Mouse (Mus musculus): ENCODE results near the gene Klk5.

Klk5 gene

DNA sequence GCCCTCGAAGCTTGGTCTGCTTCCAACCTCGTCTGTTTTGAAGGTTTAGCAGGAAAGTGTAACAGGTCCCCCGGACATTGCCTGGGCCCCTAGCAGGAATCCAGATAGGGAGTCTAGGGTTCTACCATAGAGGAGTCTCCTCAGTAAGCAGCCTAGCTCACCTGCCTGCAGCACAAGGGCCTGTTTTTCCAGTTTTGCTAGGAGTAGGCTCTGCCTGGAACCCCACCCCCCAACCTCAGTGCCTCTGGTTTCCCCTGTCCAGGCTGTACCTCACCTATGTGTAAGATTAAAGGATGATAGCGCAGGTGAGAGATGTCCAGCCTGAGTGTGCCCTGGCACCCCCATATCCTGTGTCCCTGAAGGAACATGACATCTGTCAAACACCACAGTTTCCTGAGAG, 34.7 kb downstream of the Klk5 start:
- no peak for DNase-seq (ENCODE audit: low spot score in 2 of 2)

DNA sequence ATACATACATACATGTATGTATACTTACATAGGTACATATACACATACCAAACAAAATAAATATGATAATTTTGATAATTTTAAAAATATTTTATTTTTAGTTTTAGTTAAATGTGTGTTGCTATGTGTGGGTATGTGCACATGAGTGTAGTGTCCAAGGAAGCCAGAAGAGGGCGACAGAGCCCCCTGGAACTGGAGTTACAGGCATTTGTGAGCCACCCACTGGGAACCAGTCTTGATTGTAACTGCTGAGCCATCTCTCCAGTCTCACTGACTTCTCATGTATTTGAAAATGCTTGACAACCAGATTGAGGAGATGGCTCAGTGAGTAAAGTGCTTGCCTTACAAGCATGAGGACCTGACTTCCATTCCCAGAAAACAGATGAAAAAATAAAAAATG, 36.5 kb downstream of the Klk5 start:
- no peak for DNase-seq (ENCODE audit: low spot score in 2 of 2)

DNA sequence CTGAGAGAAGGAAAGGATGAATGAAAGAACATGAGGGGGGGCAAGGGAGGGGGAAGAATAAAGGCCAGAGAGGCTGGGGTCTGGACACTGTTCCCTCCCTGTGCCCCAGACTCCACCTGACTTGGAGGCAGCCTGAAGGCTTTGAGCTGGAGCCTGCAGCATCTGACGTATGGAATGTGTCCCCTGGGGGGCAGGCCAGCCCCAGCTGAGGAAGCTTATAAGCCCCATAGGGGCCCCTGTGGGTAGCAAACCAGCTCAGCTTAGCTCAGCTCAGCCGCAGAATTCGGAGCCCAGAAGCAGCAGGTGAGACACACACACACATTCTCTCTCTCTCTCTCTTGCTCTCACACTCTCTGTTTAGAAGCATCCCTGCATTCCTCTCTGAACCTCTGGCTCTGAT, 39.1 kb downstream of the Klk5 start, which contains the start of gene Klk4:
Gene Klk4, plus strand, starts transcription at position 249 of the 400 bp plus-strand sequence.
- no peak for DNase-seq (ENCODE audit: low spot score in 2 of 2)

DNA sequence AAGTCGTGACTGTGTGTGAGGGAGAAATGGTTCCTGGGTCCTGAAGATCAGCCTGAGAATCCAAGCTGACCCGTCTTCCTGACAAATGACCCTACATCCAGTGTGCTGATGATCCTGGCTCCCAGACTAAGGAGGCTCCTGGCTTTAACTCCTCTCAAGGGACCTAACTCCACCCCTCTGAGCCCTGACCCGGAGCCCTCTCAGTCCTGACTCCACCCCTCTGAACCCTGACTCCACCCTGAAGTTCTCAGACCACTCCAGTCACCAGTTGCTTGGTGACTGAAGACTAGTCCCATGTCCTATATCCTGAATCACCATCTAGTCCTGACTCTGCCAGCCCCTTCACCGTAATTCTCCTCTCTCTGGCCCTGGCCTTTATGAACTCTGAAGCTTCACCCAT, 40.6 kb downstream of the Klk5 start:
- no peak for DNase-seq (ENCODE audit: low spot score in 2 of 2)

DNA sequence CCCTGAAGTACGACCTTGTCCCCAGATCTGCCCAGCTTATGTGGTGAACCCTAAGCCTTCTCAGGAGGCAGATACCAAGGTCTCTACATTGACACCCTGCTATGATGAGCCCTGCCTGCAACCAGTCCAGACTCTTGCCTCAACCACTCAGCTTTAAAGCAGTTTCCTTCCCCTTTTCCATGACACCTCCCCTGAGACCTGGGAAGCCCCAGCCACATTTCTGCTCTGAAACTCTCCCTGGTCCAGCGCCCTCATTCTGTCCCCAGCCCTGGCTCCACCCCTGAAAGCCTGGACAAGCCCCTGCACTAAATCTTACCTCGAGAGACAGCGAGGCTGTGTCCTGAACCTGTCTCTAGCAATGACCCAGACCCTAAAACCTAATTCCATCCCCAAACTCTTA, 41.0 kb downstream of the Klk5 start:
- DNase-seq (ENCODE audit: low spot score in 2 of 2): no peak

DNA sequence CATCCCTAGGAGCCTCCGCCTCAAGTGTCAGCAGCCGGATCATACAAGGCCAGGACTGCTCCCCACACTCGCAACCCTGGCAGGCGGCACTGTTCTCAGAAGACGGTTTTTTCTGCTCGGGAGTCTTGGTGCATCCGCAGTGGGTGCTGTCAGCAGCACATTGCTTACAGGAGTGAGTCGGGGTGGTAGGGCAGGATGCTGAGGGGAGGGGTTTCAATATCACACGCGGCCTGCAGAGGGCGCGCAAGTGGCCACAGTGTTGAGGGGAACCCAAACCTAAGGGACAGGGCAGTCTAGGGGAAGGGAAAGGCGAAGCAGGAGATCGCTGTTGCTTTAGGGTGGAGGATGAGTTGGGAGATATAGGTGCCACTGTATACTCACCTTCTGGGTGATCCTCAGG, 41.8 kb downstream of the Klk5 start:
- peak; percentile 11 to 30 for DNase-seq (ENCODE audit: low spot score in 2 of 2)

DNA sequence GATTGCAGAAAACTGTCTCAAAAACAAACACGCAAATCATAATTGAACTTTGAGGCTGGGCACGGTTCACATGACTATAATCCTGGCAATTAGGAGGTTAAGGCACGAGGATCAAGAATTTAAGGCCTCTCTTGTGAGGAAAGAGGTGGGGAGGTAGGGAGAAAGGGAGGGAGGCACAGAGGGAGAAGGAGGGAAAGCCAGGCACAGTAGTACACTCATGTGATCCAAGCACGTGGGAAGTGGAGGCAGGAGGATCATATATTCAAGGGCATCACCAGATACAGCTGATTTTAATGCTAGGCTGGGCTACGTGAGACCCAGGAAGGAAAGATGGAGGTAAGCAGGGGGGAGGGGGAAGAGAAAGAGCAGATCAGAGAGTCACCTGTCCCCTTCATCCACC, 49.6 kb downstream of the Klk5 start:
- no peak for DNase-seq (ENCODE audit: low spot score in 2 of 2)

DNA sequence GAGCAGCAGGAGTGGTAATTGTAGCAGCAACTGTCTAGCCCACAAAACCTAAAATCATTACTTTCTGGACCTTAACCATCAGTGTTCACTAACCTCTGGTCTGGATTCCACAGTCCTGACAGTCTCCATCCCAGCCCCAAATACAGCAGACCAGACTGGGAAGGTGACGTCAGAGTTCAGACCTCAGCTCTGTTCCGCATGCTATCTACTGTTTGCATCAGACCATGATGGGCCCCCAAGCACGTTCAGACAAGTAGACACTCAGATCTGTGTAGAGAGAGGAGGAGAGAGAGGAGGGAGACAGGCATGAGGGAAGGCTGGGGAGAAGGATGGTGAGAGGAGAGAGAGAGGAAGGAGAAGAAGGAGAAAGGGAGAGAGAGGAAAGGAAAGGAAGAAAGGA, 50.0 kb downstream of the Klk5 start:
- no peak for DNase-seq (ENCODE audit: low spot score in 2 of 2)

DNA sequence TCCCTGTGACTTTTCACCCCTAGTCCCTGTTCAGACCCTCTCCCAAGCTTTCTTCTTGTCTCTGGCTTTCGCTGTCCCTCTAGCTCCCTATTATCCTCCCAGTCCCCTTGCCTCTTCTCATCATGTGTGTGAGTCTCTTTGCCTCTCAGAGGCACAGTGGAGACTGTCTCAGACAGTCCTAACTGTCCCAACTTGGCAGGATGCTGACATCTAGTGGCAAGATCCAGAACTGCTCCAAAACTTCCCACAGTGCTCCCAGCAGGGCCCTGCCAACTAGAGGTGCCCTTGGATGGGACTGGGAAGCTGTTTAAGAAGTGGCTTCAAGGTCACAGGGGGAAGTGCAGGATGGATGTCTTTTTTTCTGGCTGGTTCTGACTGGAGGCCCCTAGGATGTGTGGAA, 53.1 kb downstream of the Klk5 start:
- peak; percentile 89 for DNase-seq (ENCODE audit: low spot score in 2 of 2)
